Mouse (Mus musculus): ENCODE data around the gene Ckap2.

DNA sequence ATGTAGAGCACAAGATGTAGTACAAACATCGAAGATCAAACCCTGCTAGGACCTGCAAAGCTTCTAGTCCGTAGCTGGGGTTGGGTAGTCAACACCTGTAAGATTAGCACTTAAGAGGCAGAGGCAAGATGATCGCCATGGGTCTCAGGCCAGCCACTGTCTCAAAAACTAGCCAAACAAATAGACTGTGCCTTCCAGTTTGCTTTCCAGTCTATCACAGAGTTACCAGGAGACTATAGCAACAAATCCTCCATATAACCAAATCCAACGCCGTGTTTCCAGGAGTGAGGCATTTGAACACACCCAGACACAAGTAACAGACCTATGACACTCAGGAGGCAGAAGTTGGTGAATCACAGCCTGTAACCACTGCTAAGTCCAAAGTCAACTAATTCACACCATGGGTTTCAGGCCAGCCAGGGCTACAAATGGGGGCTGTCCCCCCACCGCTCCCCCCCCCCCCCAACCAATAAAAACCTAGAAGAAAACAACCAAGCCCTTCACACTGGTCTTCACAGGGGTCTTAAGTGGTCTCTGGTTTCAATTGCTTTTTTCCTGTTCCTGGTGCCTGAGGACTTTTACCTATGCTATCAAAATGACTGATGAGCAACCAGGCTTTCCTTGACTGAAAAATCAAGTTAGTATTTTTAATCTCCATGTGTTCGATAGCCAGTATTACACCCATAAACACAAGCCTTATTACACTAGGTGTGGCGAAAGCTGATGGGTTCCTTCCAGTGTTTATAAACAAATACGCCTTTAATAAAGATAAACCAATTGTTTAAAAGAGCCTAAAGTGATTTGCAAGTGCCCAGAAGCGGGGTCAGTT is 20.2 kb downstream of the Ckap2 start:
- TF ChIP-seq EP300 (IDR thresholded peaks at IDR 0.05; ENCODE audit: low read depth) = no peak
- TF ChIP-seq CTCF (IDR thresholded peaks at IDR 0.05; ENCODE audit: low read depth) = no peak
